Mouse (Mus musculus) heart, embryonic 13.5 days (tissue): ENCODE results near the gene Nkx2-5. TPM values are rescaled to one million over a fixed set of nuclear protein-coding genes. Genes with fewer than 3 reads are reported as not detected.

Experiments used
- polyA plus RNA-seq: library from polyadenylated mRNA; unstranded; fragments of >200 nt; fragmentation: Nextera tagmentation; extraction: Ambion mirVana; gene quantifications from 2 replicates; pipeline ENCODE4 v1.2.1, GENCODE M21; 2015

The Nkx2-5 gene
- polyA plus RNA-seq, 1 experiment from 2014 or later, result 136 TPM

Other genes starting within 250 kb of the Nkx2-5 start
- 187 and 228 TPM in 2 replicates for gene Atp6v0e, start 181.8 kb downstream of the Nkx2-5 start, polyA plus RNA-seq
- 9.4 and 10.2 TPM in 2 replicates for gene Crebrf, start 129.4 kb downstream of the Nkx2-5 start, polyA plus RNA-seq
- 56.6 and 60.5 TPM in 2 replicates for gene Bnip1, start 63.9 kb downstream of the Nkx2-5 start, polyA plus RNA-seq
- gene Kifc5b, start 72.1 kb upstream of the Nkx2-5 start, polyA plus RNA-seq, result 6.3 and 7.0 TPM in 2 replicates
- gene Phf1, start 88.0 kb upstream of the Nkx2-5 start, polyA plus RNA-seq, result 8.4 and 9.2 TPM in 2 replicates
- 152 and 169 TPM in 2 replicates for gene Cuta, start 94.6 kb upstream of the Nkx2-5 start, polyA plus RNA-seq
- 1.3 and 2.0 TPM in 2 replicates for gene Syngap1, start 96.2 kb upstream of the Nkx2-5 start, polyA plus RNA-seq
- 9.1 and 9.8 TPM in 2 replicates for gene Zbtb9, start 128.2 kb upstream of the Nkx2-5 start, polyA plus RNA-seq
- 5.3 and 5.4 TPM in 2 replicates for gene Bak1, start 184.0 kb upstream of the Nkx2-5 start, polyA plus RNA-seq
- 1.2 and 1.5 TPM in 2 replicates for gene Itpr3, start 212.3 kb upstream of the Nkx2-5 start, polyA plus RNA-seq